Mouse (Mus musculus): ENCODE results near the gene Slc35c2.

DNA sequence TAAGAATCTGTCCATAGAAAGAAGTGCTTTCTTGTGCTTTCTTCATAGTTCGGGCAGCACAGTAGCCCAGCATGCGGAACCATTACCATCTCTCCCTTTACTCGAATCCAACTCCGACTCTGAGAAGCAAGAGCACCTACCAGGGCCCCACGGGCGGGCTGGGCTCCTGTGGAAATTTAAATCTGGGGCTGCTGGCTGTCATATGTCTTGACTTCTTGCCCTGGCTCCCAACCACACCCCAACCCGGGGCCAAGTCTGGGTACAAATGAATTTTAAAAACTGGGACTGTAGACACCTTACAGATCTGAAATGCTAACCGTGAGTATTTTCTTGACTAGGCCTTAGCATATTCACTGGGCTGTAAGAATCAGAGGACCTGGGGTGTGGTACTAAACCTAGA is 34.4 kb downstream of the Slc35c2 start:
- TF ChIP-seq POLR2A (IDR thresholded peaks at IDR 0.05; ENCODE audit: extremely low read depth, insufficient read depth, low read length) (no peak), CTCF (IDR thresholded peaks at IDR 0.05; ENCODE audit: extremely low read depth, insufficient read depth, low read length) (no peak)

All from cortical plate, adult 2 months (tissue).